Mouse (Mus musculus): Measurements from ENCODE around the gene Ikzf1. TPM values are rescaled to one million over a fixed set of nuclear protein-coding genes. Genes with fewer than 3 reads are reported as not detected.
A peak's percentile ranks its signal among the peaks of the same experiment; 100 is the strongest.

Gene Ikzf1
- polyA plus RNA-seq, 1 experiment from 2014 or later: 28.3 TPM

- H3K9ac ChIP-seq: peak overlapping the region; percentile 44; the same call in 1 of the 2 replicates
- DNase-seq (peak; percentile 87), ATAC-seq (ENCODE audit: low read depth) (peak; percentile 52)
- H3K36me3 ChIP-seq: no peaks in the 10 kb centered on the region
- no peaks in the 10 kb centered on the region for H3K27me3 ChIP-seq
- H3K4me1 ChIP-seq (replicated peaks): peaks cover 79% of the 10 kb centered on the region
- H3K4me2 ChIP-seq: peak overlapping the region; percentile 45
- 6% methylated on average over 9 of the region's 9 CpGs for WGBS (ENCODE audit: insufficient replicate concordance)
- no peak overlapping the region for H3K4me3 ChIP-seq (replicated peaks)
- peak overlapping the region; percentile 65 for H3K27ac ChIP-seq
- H3K9me3 ChIP-seq (replicated peaks): no peaks in the 10 kb centered on the region
Observed at GRCm38 (mm10) chr11:11811906-11812480, 127.2 kb downstream of the Ikzf1 start.

DNA sequence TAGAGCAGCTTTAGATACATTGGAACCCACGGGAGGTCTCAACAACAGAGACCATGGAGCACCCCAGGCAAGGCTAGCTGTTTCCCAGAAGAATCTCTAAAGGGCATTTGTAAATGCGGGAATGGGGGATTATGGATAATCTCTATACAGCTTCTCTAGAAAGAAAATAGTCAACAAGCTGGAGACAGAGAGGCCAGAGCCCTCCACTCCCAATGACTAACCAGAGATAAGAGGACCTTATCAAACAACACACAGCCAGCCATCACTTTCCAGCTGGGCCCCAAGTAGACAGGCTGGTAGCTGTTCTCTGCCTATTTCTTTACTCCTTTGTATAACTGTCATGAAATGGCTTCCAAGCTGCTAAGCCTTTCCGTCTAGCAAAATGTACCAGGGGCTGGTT is 130.9 kb downstream of the Ikzf1 start:
- H3K27ac ChIP-seq: peak overlapping the region; percentile 96
- no peaks in the 10 kb centered on the region for H3K27me3 ChIP-seq
- DNase-seq (peak; percentile 76), ATAC-seq (ENCODE audit: low read depth) (peak; percentile 91)
- peak overlapping the region; percentile 33 for H3K4me3 ChIP-seq (replicated peaks)
- H3K4me2 ChIP-seq: peak overlapping the region; percentile 70
- H3K9me3 ChIP-seq (replicated peaks): no peaks in the 10 kb centered on the region
- H3K36me3 ChIP-seq: no peaks in the 10 kb centered on the region
- peaks cover 68% of the 10 kb centered on the region for H3K4me1 ChIP-seq (replicated peaks)
- 12% methylated on average over 3 of the region's 3 CpGs for WGBS (ENCODE audit: insufficient replicate concordance)
- peak overlapping the region; percentile 72 for H3K9ac ChIP-seq

GRCm38 (mm10) chr11:11818797-11819196 is 134.0 kb downstream of the Ikzf1 start:
- H3K4me2 ChIP-seq: no peak overlapping the region
- ATAC-seq (ENCODE audit: low read depth) (no peak), DNase-seq (no peak)
- H3K36me3 ChIP-seq: no peaks in the 10 kb centered on the region
- no peaks in the 10 kb centered on the region for H3K27me3 ChIP-seq
- H3K4me3 ChIP-seq (replicated peaks): no peak overlapping the region
- no peak overlapping the region for H3K9ac ChIP-seq
- H3K4me1 ChIP-seq (replicated peaks): peaks cover 77% of the 10 kb centered on the region
- H3K9me3 ChIP-seq (replicated peaks): no peaks in the 10 kb centered on the region
- 84% methylated on average over 6 of the region's 6 CpGs for WGBS (ENCODE audit: insufficient replicate concordance)
- H3K27ac ChIP-seq: peak overlapping the region; percentile 63

DNA sequence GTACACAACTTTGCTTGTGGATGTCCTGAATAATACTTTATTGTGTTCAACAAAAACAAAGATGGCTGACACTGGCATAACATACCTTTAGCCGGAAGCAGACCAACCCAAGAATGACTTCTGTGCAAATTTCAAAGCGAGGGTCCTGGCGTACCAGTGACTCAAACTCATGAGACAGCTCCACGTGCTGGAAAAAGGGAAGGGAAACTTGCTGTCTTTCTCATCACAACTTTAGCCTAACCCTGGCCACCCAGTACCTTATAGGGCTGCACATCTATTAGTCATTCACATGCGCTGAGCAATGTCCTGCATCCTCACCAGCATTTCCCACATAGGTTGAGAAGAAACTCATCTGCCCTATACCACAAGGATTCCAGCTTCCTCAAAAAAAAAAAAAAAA is 134.4 kb downstream of the Ikzf1 start:
- Histone ChIP-seq H3K4me2 (no peak overlapping the region), H3K27ac (peak overlapping the region; percentile 63), H3K4me3 (replicated peaks) (no peak overlapping the region), H3K9ac (no peak overlapping the region), H3K27me3 (no peaks in the 10 kb centered on the region), H3K4me1 (replicated peaks) (peaks cover 77% of the 10 kb centered on the region), H3K36me3 (no peaks in the 10 kb centered on the region), H3K9me3 (replicated peaks) (no peaks in the 10 kb centered on the region)
- DNase-seq: no peak
- ATAC-seq (ENCODE audit: low read depth): no peak
- 80% methylated on average over 5 of the region's 5 CpGs for WGBS (ENCODE audit: insufficient replicate concordance)

DNA sequence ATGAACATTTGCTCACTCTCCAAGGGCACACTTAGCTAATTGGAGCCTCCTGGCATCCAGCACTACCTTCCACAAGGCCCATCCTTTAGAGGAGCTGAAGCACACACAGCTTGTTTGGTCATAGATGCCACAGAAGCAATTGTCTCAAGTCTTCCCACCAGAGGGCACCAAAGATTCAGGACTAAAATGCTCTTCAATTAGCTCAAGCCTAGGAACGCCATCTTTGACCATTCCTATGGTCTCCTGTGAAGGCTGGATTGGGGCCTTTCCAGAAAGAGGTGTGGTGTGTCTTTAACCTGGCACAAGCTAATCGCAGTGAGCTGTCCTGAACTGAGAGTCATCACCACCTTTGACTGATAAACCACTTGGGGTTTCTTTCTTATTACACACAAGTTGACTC is 135.4 kb downstream of the Ikzf1 start:
- 3% methylated on average over 2 of the region's 2 CpGs for WGBS (ENCODE audit: insufficient replicate concordance)
- DNase-seq (peak; percentile 72), ATAC-seq (ENCODE audit: low read depth) (peak; percentile 27)
- H3K4me2 ChIP-seq: no peak overlapping the region
- 0 out of 2 replicates have a peak overlapping the region, but pooled peaks have one; percentile 26 for H3K9ac ChIP-seq
- peak overlapping the region; percentile 88 for H3K27ac ChIP-seq
- H3K27me3 ChIP-seq: no peaks in the 10 kb centered on the region
- no peaks in the 10 kb centered on the region for H3K36me3 ChIP-seq
- no peaks in the 10 kb centered on the region for H3K9me3 ChIP-seq (replicated peaks)
- no peak overlapping the region for H3K4me3 ChIP-seq (replicated peaks)
- peaks cover 77% of the 10 kb centered on the region for H3K4me1 ChIP-seq (replicated peaks)

GRCm38 (mm10) chr11:11820737-11821136 is 135.9 kb downstream of the Ikzf1 start:
- no peaks in the 10 kb centered on the region for H3K9me3 ChIP-seq (replicated peaks)
- H3K4me3 ChIP-seq (replicated peaks): no peak overlapping the region
- 0 out of 2 replicates have a peak, but pooled peaks cover 3% of the 10 kb centered on the region for H3K27me3 ChIP-seq
- 0 out of 2 replicates have a peak overlapping the region, but pooled peaks have one; percentile 26 for H3K9ac ChIP-seq
- no peak overlapping the region for H3K4me2 ChIP-seq
- peaks cover 76% of the 10 kb centered on the region for H3K4me1 ChIP-seq (replicated peaks)
- peak overlapping the region; percentile 88 for H3K27ac ChIP-seq
- no peaks in the 10 kb centered on the region for H3K36me3 ChIP-seq
- DNase-seq (no peak), ATAC-seq (ENCODE audit: low read depth) (no peak)
- WGBS (ENCODE audit: insufficient replicate concordance): 41% methylated on average over 3 of the region's 3 CpGs

GRCm38 (mm10) chr11:11821387-11821975 is 136.7 kb downstream of the Ikzf1 start:
- peak overlapping the region; percentile 53 for H3K4me2 ChIP-seq
- no peaks in the 10 kb centered on the region for H3K36me3 ChIP-seq
- 24% methylated on average over 16 of the region's 16 CpGs for WGBS (ENCODE audit: insufficient replicate concordance)
- peak overlapping the region; percentile 88 for H3K27ac ChIP-seq
- peaks cover 70% of the 10 kb centered on the region for H3K4me1 ChIP-seq (replicated peaks)
- peak overlapping the region; percentile 56 for H3K9ac ChIP-seq
- H3K4me3 ChIP-seq (replicated peaks): no peak overlapping the region
- no peak for DNase-seq
- H3K27me3 ChIP-seq: 0 out of 2 replicates have a peak, but pooled peaks cover 5% of the 10 kb centered on the region
- no peaks in the 10 kb centered on the region for H3K9me3 ChIP-seq (replicated peaks)
- ATAC-seq (ENCODE audit: low read depth): no peak

Other genes starting within 250 kb of the Ikzf1 start
- gene Spata48, start 222.9 kb upstream of the Ikzf1 start, polyA plus RNA-seq (2015; fragmentation: Nextera tagmentation; extraction: Ambion mirVana): 0.56 and 0.58 TPM in 2 replicates
- gene Zpbp, start 222.6 kb upstream of the Ikzf1 start, polyA plus RNA-seq (2015; fragmentation: Nextera tagmentation; extraction: Ambion mirVana): 0.22 and 0.29 TPM in 2 replicates
- not detected in 2 replicates for gene 4930512M02Rik, start 57.2 kb upstream of the Ikzf1 start, polyA plus RNA-seq (2015; fragmentation: Nextera tagmentation; extraction: Ambion mirVana)
- 107 and 133 TPM in 2 replicates for gene Fignl1, start 124.0 kb downstream of the Ikzf1 start, polyA plus RNA-seq (2015; fragmentation: Nextera tagmentation; extraction: Ambion mirVana)
- gene Ddc, start 213.1 kb downstream of the Ikzf1 start, polyA plus RNA-seq (2015; fragmentation: Nextera tagmentation; extraction: Ambion mirVana): 9.7 and 11.3 TPM in 2 replicates

All from liver, embryonic 13.5 days (tissue).